Mouse (Mus musculus) kidney, adult 2 months (tissue): ENCODE data around the gene Adam11.
"Not testable (repeated sequence)": the region's sequence is repeated elsewhere in the genome, so short reads cannot be mapped to it uniquely, and the experiment has no call there.

Experiments
- CTCF ChIP-seq: fragments of 200-500 bp; conservative IDR thresholded peaks from 2 replicates; pipeline ENCODE4 v1.5.1; 2011; ENCODE audit warnings: low read depth, mild to moderate bottlenecking, control low read depth, low read length, moderate library complexity, mixed read lengths; ENCODE audit not compliant: insufficient read depth, insufficient read length
- POLR2A ChIP-seq: fragments of 200-500 bp; IDR thresholded peaks from one replicate; pipeline ENCODE4 v1.6.1; 2011; ENCODE audit warnings: low read depth, low read length, control low read depth

GRCm38 (mm10) chr11:102714578-102714977 is 46.7 kb upstream of the Adam11 start:
- not testable (repeated sequence) for TF ChIP-seq POLR2A
- TF ChIP-seq CTCF = 0 out of 2 replicates have a peak, but pooled peaks have one; percentile 9
